14 mouse cellular contexts compared by ENCODE assay signal in the genomic region with DNA sequence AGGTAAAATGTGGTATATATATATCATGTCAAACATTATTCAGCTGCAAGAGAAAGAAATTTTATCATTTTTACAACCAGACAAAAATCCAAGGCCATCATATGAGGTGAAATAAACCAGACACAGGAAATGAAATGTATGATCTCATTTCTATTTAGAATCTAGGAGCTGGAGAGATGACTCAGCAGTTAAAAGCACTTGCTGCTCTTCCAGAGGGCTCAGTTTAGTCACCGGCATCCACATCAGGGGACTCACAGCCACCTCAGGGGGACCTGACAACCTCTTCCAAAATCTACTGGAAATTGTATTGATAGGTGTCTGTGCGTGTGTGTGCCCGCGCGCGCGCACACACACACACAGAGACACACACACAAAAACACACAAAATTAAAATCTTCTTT.
"Had no signal": no experiment of that assay in that cellular context is flagged by ENCODE, and none has a peak within 500 bp of the region (broad histone marks: within the 10 kb centered on the region; RNA-seq: fewer than 3 reads in every experiment).

No protein-coding gene starts in this region.

- H3K9me3 ChIP-seq: limb, embryonic 12.5 days; liver, embryonic 13.5 days; lung, embryonic 15.5 days; midbrain, embryonic 12.5 days; stomach, embryonic 15.5 days had no signal

- H3K27ac ChIP-seq: layer of hippocampus, adult 2 months; limb, embryonic 12.5 days; liver, embryonic 13.5 days; lung, embryonic 15.5 days; midbrain, embryonic 12.5 days; stomach, embryonic 15.5 days had no signal

- H3K4me2 ChIP-seq: limb, embryonic 12.5 days; liver, embryonic 13.5 days; lung, embryonic 15.5 days; midbrain, embryonic 12.5 days; stomach, embryonic 15.5 days had no signal

- H3K9ac ChIP-seq: limb, embryonic 12.5 days; liver, embryonic 13.5 days; liver, postnatal 0 days; lung, embryonic 15.5 days; midbrain, embryonic 12.5 days; stomach, embryonic 15.5 days had no signal

- H3K36me3 ChIP-seq: limb, embryonic 12.5 days; liver, embryonic 13.5 days; lung, embryonic 15.5 days; midbrain, embryonic 12.5 days; stomach, embryonic 15.5 days had no signal

- H3K4me1 ChIP-seq: limb, embryonic 12.5 days; liver, embryonic 13.5 days; lung, embryonic 15.5 days; midbrain, embryonic 12.5 days had no signal

- DNase-seq: kidney, postnatal 10 days; kidney, postnatal 4 days; liver; liver, embryonic 13.5 days; liver, postnatal 0 days; lung, postnatal 14 days; thymus, adult 2 months; thymus, postnatal 25 days had no signal

- H3K27me3 ChIP-seq: limb, embryonic 12.5 days; liver, embryonic 13.5 days; lung, embryonic 15.5 days; midbrain, embryonic 12.5 days; stomach, embryonic 15.5 days had no signal

- H3K4me3 ChIP-seq: layer of hippocampus, adult 2 months; limb, embryonic 12.5 days; liver, embryonic 13.5 days; lung, embryonic 15.5 days; midbrain, embryonic 12.5 days; stomach, embryonic 15.5 days had no signal

- ATAC-seq: liver, postnatal 0 days; midbrain, embryonic 16.5 days had no signal
